Mouse (Mus musculus) small intestine, adult 2 months (tissue): ENCODE data around the gene Cacna1g. TPM values are rescaled to one million over a fixed set of nuclear protein-coding genes. Genes with fewer than 3 reads are reported as not detected.

Source experiments
- H3K27ac ChIP-seq: fragments of 200-500 bp; 2 replicates; pipeline ENCODE4 v1.5.1; 2012; ENCODE audit warnings: low read depth, low read length, control low read depth, inconsistent platforms; ENCODE audit not compliant: insufficient read depth
- H3K27me3 ChIP-seq: fragments of 200-500 bp; 2 replicates; pipeline ENCODE4 v1.6.1; 2012; ENCODE audit warnings: mild to moderate bottlenecking, moderate library complexity, low read length, inconsistent platforms; ENCODE audit not compliant: control insufficient read depth, insufficient read depth
- H3K36me3 ChIP-seq: fragments of 200-500 bp; 2 replicates; pipeline ENCODE4 v1.6.1; 2012; ENCODE audit warnings: mild to moderate bottlenecking, low read length, control low read depth, inconsistent platforms; ENCODE audit not compliant: control insufficient read depth, insufficient read depth
- H3K4me1 ChIP-seq: fragments of 200-500 bp; 2 replicates; pipeline ENCODE4 v1.6.1; 2012; ENCODE audit warnings: low read length, inconsistent platforms, mixed read lengths; ENCODE audit not compliant: control insufficient read depth, insufficient read depth, insufficient read length
- H3K4me3 ChIP-seq: fragments of 200-500 bp; 2 replicates; pipeline ENCODE4 v1.5.1; 2012; ENCODE audit warnings: low read depth, mild to moderate bottlenecking, control low read depth, inconsistent platforms, low read length, moderate library complexity
- CTCF ChIP-seq: fragments of 200-500 bp; IDR thresholded peaks from 2 replicates; pipeline ENCODE4 v1.5.1; 2012; ENCODE audit warnings: low read depth, mild to moderate bottlenecking, control low read depth, inconsistent platforms, low read length, moderate library complexity, mixed read lengths; ENCODE audit not compliant: insufficient replicate concordance, insufficient read length; ENCODE audit errors: extremely low read depth
- POLR2A ChIP-seq: fragments of 200-500 bp; IDR thresholded peaks from 2 replicates; pipeline ENCODE4 v1.6.1; 2012; ENCODE audit warnings: low read depth, mild to moderate bottlenecking, control low read depth, inconsistent platforms, low read length, moderate library complexity
- WGBS: fragments of 180-500 bp; shearing (Covaris S2); methylation state at CpG from one replicate; pipeline ENCODE4 v1.1.7; 2018; 5-methylcytosine and 5-hydroxymethylcytosine counted together
- polyA plus RNA-seq: library from polyadenylated mRNA; depleted of rRNA; stranded (reverse); fragments of >200 nt; gene quantifications from 2 replicates; pipeline ENCODE4 v1.2.3, GENCODE M21; 2012

The Cacna1g gene
- polyA plus RNA-seq, 1 experiment: 10.7 TPM

DNA sequence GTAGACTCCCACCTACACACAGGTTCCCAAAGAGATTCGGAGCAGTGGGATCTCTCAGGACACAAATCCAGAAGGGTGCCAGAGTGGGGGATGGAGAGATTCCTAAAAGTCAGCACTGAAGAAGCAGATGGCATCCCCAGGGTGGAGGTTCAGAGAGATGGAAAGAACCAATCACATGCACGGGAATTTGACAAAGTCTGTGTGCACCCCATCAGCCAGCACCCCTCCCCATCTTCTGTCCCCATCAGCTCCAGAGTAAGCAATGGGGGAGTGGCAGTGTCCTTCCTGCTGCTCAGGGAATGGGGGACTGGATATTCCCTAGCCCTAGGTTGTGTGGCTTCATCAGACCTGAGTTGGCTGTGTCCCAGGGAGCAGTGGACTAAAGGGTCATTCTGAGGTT is 25.0 kb upstream of the Cacna1g start:
- Histone ChIP-seq H3K4me1 (peaks cover 16% of the 10 kb centered on the region), H3K4me3 (peak overlapping the region; percentile 60), H3K27ac (no peak overlapping the region), H3K27me3 (0 out of 2 replicates have a peak, but pooled peaks cover 4% of the 10 kb centered on the region), H3K36me3 (no peaks in the 10 kb centered on the region)
- 2% methylated on average over 2 of the region's 2 CpGs for WGBS
- TF ChIP-seq POLR2A (no peak), CTCF (no peak)

- TF ChIP-seq CTCF (no peak), POLR2A (0 out of 2 replicates have a peak, but pooled peaks have one; percentile 21)
- H3K27ac ChIP-seq: peak overlapping the region; percentile 53
- 16% methylated on average over 19 of the region's 19 CpGs for WGBS
- peak overlapping the region; percentile 60 for H3K4me3 ChIP-seq
- H3K4me1 ChIP-seq: peaks cover 12% of the 10 kb centered on the region
- H3K36me3 ChIP-seq: no peaks in the 10 kb centered on the region
- H3K27me3 ChIP-seq: 0 out of 2 replicates have a peak, but pooled peaks cover 4% of the 10 kb centered on the region
Measured at GRCm38 (mm10) chr11:94498093-94498996, 24.3 kb upstream of the Cacna1g start.

DNA sequence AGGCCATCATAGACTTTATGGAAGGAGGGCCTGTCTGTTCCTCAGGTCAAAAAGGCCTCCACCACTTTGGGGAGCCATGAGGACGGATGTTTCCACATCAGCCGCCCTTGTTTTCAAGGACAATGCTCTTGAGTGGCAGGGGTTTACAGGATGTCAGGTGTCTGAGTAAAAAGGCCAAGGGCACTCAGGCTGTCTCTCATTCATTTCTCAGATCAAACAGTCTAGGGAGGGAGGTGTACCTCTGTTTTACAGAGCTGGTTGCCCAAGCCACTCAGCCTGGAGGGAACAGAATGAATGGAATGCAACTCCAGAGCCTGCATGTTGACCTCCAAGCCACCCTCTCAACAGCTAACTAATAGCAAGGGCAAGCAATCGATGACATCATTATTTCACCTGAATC is 21.4 kb upstream of the Cacna1g start:
- 85% methylated on average over 3 of the region's 3 CpGs for WGBS
- H3K27ac ChIP-seq: no peak overlapping the region

GRCm38 (mm10) chr11:94491749-94492099 is 17.7 kb upstream of the Cacna1g start:
- TF ChIP-seq POLR2A: no peak
- TF ChIP-seq CTCF: no peak
- WGBS: 58% methylated on average over 7 of the region's 7 CpGs

More for the DNA sequence above, 21.4 kb upstream of the Cacna1g start:
- no peaks in the 10 kb centered on the region for H3K36me3 ChIP-seq
- no peak overlapping the region for H3K4me3 ChIP-seq
- peaks cover 12% of the 10 kb centered on the region for H3K4me1 ChIP-seq
- H3K27me3 ChIP-seq: peaks cover 4% of the 10 kb centered on the region; the same call in 1 of the 2 replicates
- no peak for TF ChIP-seq CTCF
- no peak for TF ChIP-seq POLR2A

GRCm38 (mm10) chr11:94491035-94491748 is 17.2 kb upstream of the Cacna1g start:
- H3K27me3 ChIP-seq: no peaks in the 10 kb centered on the region; the same call in 1 of the 2 replicates
- H3K36me3 ChIP-seq: no peaks in the 10 kb centered on the region
- H3K27ac ChIP-seq: no peak overlapping the region
- 63% methylated on average over 55 of the region's 55 CpGs for WGBS
- no peaks in the 10 kb centered on the region for H3K4me1 ChIP-seq
- TF ChIP-seq POLR2A (no peak), CTCF (no peak)
- H3K4me3 ChIP-seq: peak overlapping the region; percentile 33

More at GRCm38 (mm10) chr11:94491749-94492099, 17.7 kb upstream of the Cacna1g start:
- Histone ChIP-seq H3K27ac (no peak overlapping the region), H3K4me1 (no peaks in the 10 kb centered on the region), H3K36me3 (no peaks in the 10 kb centered on the region), H3K4me3 (no peak overlapping the region), H3K27me3 (no peaks in the 10 kb centered on the region; the same call in 1 of the 2 replicates)

DNA sequence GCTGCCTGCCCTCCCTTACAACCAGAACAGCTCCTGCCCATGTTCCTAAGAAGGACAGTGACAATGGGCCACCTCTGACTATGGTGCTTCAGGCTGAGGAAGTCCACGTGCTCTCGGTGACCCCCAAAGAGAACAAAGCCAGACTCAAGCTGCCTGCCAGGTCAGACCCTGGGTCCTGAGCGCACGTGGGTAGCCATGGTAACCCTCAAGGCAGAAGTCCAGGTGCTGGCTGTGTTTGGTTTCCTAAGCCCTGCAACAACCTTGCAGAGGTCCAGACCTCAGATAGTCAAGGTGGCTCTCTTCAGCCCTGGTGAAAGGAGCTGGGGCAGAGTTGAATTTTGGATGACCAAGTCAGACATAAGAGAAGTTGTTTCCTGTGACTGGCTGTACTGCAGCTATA is 15.7 kb upstream of the Cacna1g start:
- WGBS: 53% methylated on average over 4 of the region's 4 CpGs
- no peak overlapping the region for H3K4me3 ChIP-seq
- TF ChIP-seq CTCF (no peak), POLR2A (no peak)
- no peak overlapping the region for H3K27ac ChIP-seq
- H3K36me3 ChIP-seq: no peaks in the 10 kb centered on the region
- peaks cover 2% of the 10 kb centered on the region; the same call in 1 of the 2 replicates for H3K4me1 ChIP-seq
- H3K27me3 ChIP-seq: no peaks in the 10 kb centered on the region; the same call in 1 of the 2 replicates
